Mouse (Mus musculus) subcutaneous adipose tissue, adult 2 months (tissue): ENCODE data around the gene Olfr1263. TPM values are rescaled to one million over a fixed set of nuclear protein-coding genes. Genes with fewer than 3 reads are reported as not detected.

ENCODE experiments used
- polyA plus RNA-seq: library from polyadenylated mRNA; depleted of rRNA; stranded (reverse); fragments of >200 nt; gene quantifications from 2 replicates; pipeline ENCODE4 v1.2.3, GENCODE M21; 2012; ENCODE audit warnings: low replicate concordance; rRNA removed

The Olfr1263 gene
- not detected in 2 replicates for polyA plus RNA-seq

GRCm38 (mm10) chr2:90011831-90012230 lies at the start of gene Olfr1263:
Gene Olfr1263, plus strand, starts transcription at chr2:90012131.

GRCm38 (mm10) chr2:89974184-89974583 lies 37.7 kb upstream of the Olfr1263 start, which contains the start of gene Olfr1260:
Gene Olfr1260, plus strand, starts transcription at chr2:89974340.

GRCm38 (mm10) chr2:89990921-89991320 lies 21.0 kb upstream of the Olfr1263 start, which contains the start of gene Olfr1261:
Gene Olfr1261, plus strand, starts transcription at chr2:89991221.

GRCm38 (mm10) chr2:89999845-90000244 lies 12.1 kb upstream of the Olfr1263 start, which contains the start of gene Olfr1262:
Gene Olfr1262, plus strand, starts transcription at chr2:90000145.

GRCm38 (mm10) chr2:90025477-90025876 lies 13.5 kb downstream of the Olfr1263 start, which contains the start of gene Olfr1264:
Gene Olfr1264, minus strand, starts transcription at chr2:90025577.

GRCm38 (mm10) chr2:90035037-90035436 lies 23.1 kb downstream of the Olfr1263 start, which contains the start of gene Olfr1265:
Gene Olfr1265, plus strand, starts transcription at chr2:90035337.

GRCm38 (mm10) chr2:90063494-90063893 lies 51.6 kb downstream of the Olfr1263 start, which contains the start of gene Olfr140:
Gene Olfr140, minus strand, starts transcription at chr2:90063594.

Other genes with a start within 250 kb of the Olfr1263 start
- gene Olfr1254, start 218.5 kb upstream of the Olfr1263 start, polyA plus RNA-seq: not detected in 2 replicates
- gene Olfr1255, start 200.1 kb upstream of the Olfr1263 start, polyA plus RNA-seq: not detected in 2 replicates
- not detected in 2 replicates for gene Olfr1256, start 170.6 kb upstream of the Olfr1263 start, polyA plus RNA-seq
- gene Olfr48, start 163.9 kb upstream of the Olfr1263 start, polyA plus RNA-seq: not detected in 2 replicates
- gene Olfr1257, start 133.7 kb upstream of the Olfr1263 start, polyA plus RNA-seq: not detected in 2 replicates
- not detected in 2 replicates for gene Olfr1258, start 84.8 kb upstream of the Olfr1263 start, polyA plus RNA-seq
- 0.54 TPM in 1 of 2 replicates, not detected in the other for gene Olfr1259, start 63.5 kb upstream of the Olfr1263 start, polyA plus RNA-seq
- gene Olfr1260, start 37.8 kb upstream of the Olfr1263 start, polyA plus RNA-seq: not detected in 2 replicates
- not detected in 2 replicates for gene Olfr1261, start 20.9 kb upstream of the Olfr1263 start, polyA plus RNA-seq
- not detected in 2 replicates for gene Olfr1262, start 12.0 kb upstream of the Olfr1263 start, polyA plus RNA-seq
- gene Olfr1264, start 13.4 kb downstream of the Olfr1263 start, polyA plus RNA-seq: not detected in 2 replicates
- gene Olfr1265, start 23.2 kb downstream of the Olfr1263 start, polyA plus RNA-seq: not detected in 2 replicates
- gene Olfr140, start 51.5 kb downstream of the Olfr1263 start, polyA plus RNA-seq: not detected in 2 replicates
- not detected in 2 replicates for gene Olfr1269, start 109.3 kb downstream of the Olfr1263 start, polyA plus RNA-seq
- not detected in 2 replicates for gene Olfr32, start 130.2 kb downstream of the Olfr1263 start, polyA plus RNA-seq
- not detected in 2 replicates for gene Olfr1270, start 141.0 kb downstream of the Olfr1263 start, polyA plus RNA-seq
- gene Olfr1506, start 212.4 kb downstream of the Olfr1263 start, polyA plus RNA-seq: not detected in 2 replicates
- not detected in 2 replicates for gene Olfr142, start 245.5 kb downstream of the Olfr1263 start, polyA plus RNA-seq